Mouse (Mus musculus): ENCODE measurements around the gene Brwd1. TPM values are rescaled to one million over a fixed set of nuclear protein-coding genes. Genes with fewer than 3 reads are reported as not detected.

Gene Brwd1
- total and polyA plus RNA-seq, 3 experiments, result 4.3 to 8.1 (median 4.4) TPM

DNA sequence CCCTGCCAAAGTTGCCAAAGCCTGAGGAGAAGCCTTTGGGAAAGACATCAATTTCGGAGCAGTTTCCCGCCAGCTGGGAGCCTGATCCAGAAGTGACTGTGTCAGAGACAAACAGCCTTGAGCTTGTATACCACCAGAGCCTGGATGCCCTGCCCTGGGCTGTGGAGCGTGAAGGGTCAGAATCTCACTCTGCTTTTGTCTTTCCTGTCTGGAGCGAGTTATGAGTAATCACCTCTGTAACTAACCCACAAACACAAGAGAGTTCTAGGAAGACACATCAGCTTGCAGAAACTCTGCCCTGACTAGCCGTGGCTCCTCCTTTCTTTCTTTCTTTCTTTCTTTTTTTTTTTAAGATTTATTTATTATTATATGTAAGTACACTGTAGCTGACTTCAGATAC is 13.6 kb upstream of the Brwd1 start:
- dilution Hi-C loops (cut with MboI; ENCODE audit: extremely low pct_ligation_motif_present, extremely low pct_unique_long_range_greater_than_20kb, low sequenced_read_pairs), result no loop called here

DNA sequence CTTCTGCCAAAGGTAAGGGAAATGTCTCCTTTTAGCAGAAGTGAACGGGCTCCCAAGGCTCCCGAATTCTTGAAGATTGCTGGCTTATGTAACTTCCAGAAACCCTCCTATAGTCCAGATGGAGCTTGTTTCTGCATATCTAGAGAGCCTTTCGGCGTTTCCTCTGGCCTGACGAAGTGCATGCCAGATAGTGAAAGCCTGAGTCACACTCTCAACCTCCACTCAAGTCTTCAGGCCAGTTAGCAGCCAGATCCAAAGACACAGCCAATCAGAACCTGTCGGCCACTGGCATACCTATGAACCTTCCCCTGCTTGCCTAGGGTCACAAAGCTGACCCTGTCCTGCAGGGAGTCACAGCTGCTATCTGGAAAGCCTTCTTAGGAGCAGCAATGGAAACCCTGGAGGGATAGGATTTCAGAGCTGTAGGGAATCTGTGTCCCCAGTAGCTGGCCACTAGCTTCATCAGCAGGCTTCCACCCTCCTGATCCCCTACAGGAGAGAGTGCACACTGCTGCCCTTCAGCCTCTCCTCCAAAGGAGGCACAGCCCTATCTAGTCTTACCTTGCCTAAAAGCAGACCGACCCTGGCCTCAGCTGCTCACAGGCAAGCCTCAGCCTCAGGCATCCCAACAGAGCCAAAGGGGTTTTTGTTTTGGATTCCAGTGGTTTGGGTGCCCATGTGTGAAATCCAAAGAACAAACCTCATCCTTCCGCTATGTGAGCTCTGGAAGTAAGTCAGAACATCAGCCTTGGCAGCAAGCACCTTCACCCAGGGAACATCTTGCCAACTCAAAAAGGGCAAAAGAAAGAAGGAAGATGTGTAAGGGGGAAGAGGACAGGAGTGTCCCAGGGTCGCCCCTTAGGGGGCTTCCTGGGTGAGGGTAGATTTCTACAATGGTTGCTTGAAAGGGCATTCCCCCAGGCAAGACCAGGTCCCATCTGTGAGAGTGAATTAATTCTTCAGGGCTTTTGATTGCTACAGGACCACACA is 9.5 kb upstream of the Brwd1 start:
- Histone ChIP-seq H3K9me3 (replicated peaks; ENCODE audit: low read length) (peaks cover 7% of the 10 kb centered on the region), H3K9ac (ENCODE audit: insufficient read depth, low read depth) (no peak overlapping the region), H3K4me3 (replicated peaks in 1 of 3; ENCODE audit: low read depth in 2 of 3, low read length in 2 of 3, poor library complexity in 1 of 3) (no peak overlapping the region), H3K36me3 (replicated peaks in 1 of 2; ENCODE audit: control insufficient read depth in 1 of 2, insufficient read depth in 1 of 2, low read length in 1 of 2) (no peaks in the 10 kb centered on the region), H3K79me2 (replicated peaks; ENCODE audit: control insufficient read depth, extremely low read depth, insufficient read depth, poor library complexity, severe bottlenecking) (no peaks in the 10 kb centered on the region), H3K4me1 (ENCODE audit: control insufficient read depth in 1 of 2, insufficient read depth in 2 of 2) (peaks cover 0 to 9% of the 10 kb centered on the region in 2 experiments; a peak in 2 of 4 replicates), H3K27me3 (replicated peaks) (peaks cover 80% of the 10 kb centered on the region), H3K27ac (ENCODE audit: insufficient read depth, low read depth) (no peak overlapping the region), H3K4me2 (ENCODE audit: insufficient read depth, low read depth, poor library complexity, severe bottlenecking) (no peak overlapping the region)
- no peak for DNase-seq (ENCODE audit: extremely low read depth)
- in situ Hi-C loops (cut with MboI; ENCODE audit: low pct_ligation_motif_present, low pct_unique_long_range_greater_than_20kb, low sequenced_read_pairs) (no loop called here), dilution Hi-C loops (cut with MboI; ENCODE audit: extremely low pct_ligation_motif_present, extremely low pct_unique_long_range_greater_than_20kb, low sequenced_read_pairs) (no loop called here)
- TF ChIP-seq MAX (IDR thresholded peaks at IDR 0.05; ENCODE audit: low read length) (no peak), ETS1 (conservative IDR thresholded peaks at IDR 0.05; ENCODE audit: low read depth, low read length) (no peak), IRF4 (IDR thresholded peaks at IDR 0.05; ENCODE audit: low read depth, low read length) (no peak), NRF1 (IDR thresholded peaks at IDR 0.05; ENCODE audit: low read depth, low read length) (no peak), SMC3 (IDR thresholded peaks at IDR 0.05; ENCODE audit: low read depth, low read length) (no peak), EP300 (IDR thresholded peaks at IDR 0.05; ENCODE audit: low read length) (no peak), ZKSCAN1 (IDR thresholded peaks at IDR 0.05; ENCODE audit: borderline replicate concordance, low read depth, low read length) (no peak), SIN3A (IDR thresholded peaks at IDR 0.05; ENCODE audit: low read length) (no peak), PAX5 (IDR thresholded peaks at IDR 0.05; ENCODE audit: low read length) (no peak), MXI1 (IDR thresholded peaks at IDR 0.05; ENCODE audit: low read depth, low read length) (no peak)

More for the DNA sequence above, 13.6 kb upstream of the Brwd1 start:
- Histone ChIP-seq H3K4me1 (ENCODE audit: control insufficient read depth in 1 of 2, insufficient read depth in 2 of 2) (peaks cover 0 to 3% of the 10 kb centered on the region in 2 experiments; a peak in 1 of 4 replicates), H3K9me3 (replicated peaks; ENCODE audit: low read length) (peaks cover 9% of the 10 kb centered on the region), H3K27ac (ENCODE audit: insufficient read depth, low read depth) (no peak overlapping the region), H3K36me3 (replicated peaks in 1 of 2; ENCODE audit: control insufficient read depth in 1 of 2, insufficient read depth in 1 of 2, low read length in 1 of 2) (no peaks in the 10 kb centered on the region), H3K27me3 (replicated peaks) (peaks cover 68% of the 10 kb centered on the region), H3K9ac (ENCODE audit: insufficient read depth, low read depth) (no peak overlapping the region), H3K79me2 (replicated peaks; ENCODE audit: control insufficient read depth, extremely low read depth, insufficient read depth, poor library complexity, severe bottlenecking) (no peaks in the 10 kb centered on the region), H3K4me3 (replicated peaks in 1 of 3; ENCODE audit: low read depth in 2 of 3, low read length in 2 of 3, poor library complexity in 1 of 3) (no peak overlapping the region), H3K4me2 (ENCODE audit: insufficient read depth, low read depth, poor library complexity, severe bottlenecking) (no peak overlapping the region)
- in situ Hi-C loops (cut with MboI; ENCODE audit: low pct_ligation_motif_present, low pct_unique_long_range_greater_than_20kb, low sequenced_read_pairs), result no loop called here
- peak; percentile 41 for DNase-seq (ENCODE audit: extremely low read depth)
- TF ChIP-seq USF2 (conservative IDR thresholded peaks at IDR 0.05; ENCODE audit: low read depth, low read length) (no peak), NRF1 (IDR thresholded peaks at IDR 0.05; ENCODE audit: low read depth, low read length) (no peak), MAX (IDR thresholded peaks at IDR 0.05; ENCODE audit: low read length) (no peak), MYC (IDR thresholded peaks at IDR 0.05; ENCODE audit: low read depth, low read length) (no peak), CHD2 (IDR thresholded peaks at IDR 0.05; ENCODE audit: low read length) (no peak), NELFE (IDR thresholded peaks at IDR 0.05; ENCODE audit: low read depth, low read length) (no peak), ZMIZ1 (IDR thresholded peaks at IDR 0.05; ENCODE audit: low read depth, low read length) (no peak), ZC3H11A (IDR thresholded peaks at IDR 0.05; ENCODE audit: low read depth, low read length) (no peak), IRF4 (IDR thresholded peaks at IDR 0.05; ENCODE audit: low read depth, low read length) (peak; percentile 82), SMC3 (IDR thresholded peaks at IDR 0.05; ENCODE audit: low read depth, low read length) (no peak), JUND (conservative IDR thresholded peaks at IDR 0.05; ENCODE audit: low read depth, low read length) (peak; percentile 56; the same call in 1 of the 2 replicates), MAFK (IDR thresholded peaks at IDR 0.05; ENCODE audit: insufficient replicate concordance, low read length) (no peak), RCOR1 (conservative IDR thresholded peaks at IDR 0.05; ENCODE audit: low read depth, low read length) (no peak), BHLHE40 (IDR thresholded peaks at IDR 0.05; ENCODE audit: low read depth, low read length) (peak; percentile 61), TBP (conservative IDR thresholded peaks at IDR 0.05; ENCODE audit: low read depth, low read length) (no peak), JUN (IDR thresholded peaks at IDR 0.05; ENCODE audit: insufficient read depth, low read depth, low read length) (peak; percentile 36; the same call in 1 of the 2 replicates), ETS1 (conservative IDR thresholded peaks at IDR 0.05; ENCODE audit: low read depth, low read length) (no peak), ZNF384 (IDR thresholded peaks at IDR 0.05; ENCODE audit: low read depth, low read length) (no peak), EP300 (IDR thresholded peaks at IDR 0.05; ENCODE audit: low read length) (peak; percentile 67), GABPA (IDR thresholded peaks at IDR 0.05; ENCODE audit: insufficient replicate concordance, low read depth, low read length) (no peak), SIN3A (IDR thresholded peaks at IDR 0.05; ENCODE audit: low read length) (no peak), POLR2A (IDR thresholded peaks at IDR 0.05; ENCODE audit: low read depth, low read length) (no peak), UBTF (IDR thresholded peaks at IDR 0.05; ENCODE audit: low read depth, low read length) (no peak), ELF1 (IDR thresholded peaks at IDR 0.05; ENCODE audit: low read depth, low read length) (no peak), TCF12 (IDR thresholded peaks at IDR 0.05; ENCODE audit: low read depth, low read length) (0 out of 2 replicates have a peak, but pooled peaks have one; percentile 11), MEF2A (IDR thresholded peaks at IDR 0.05; ENCODE audit: borderline replicate concordance, low read depth, low read length) (0 out of 2 replicates have a peak, but pooled peaks have one; percentile 30), CHD1 (IDR thresholded peaks at IDR 0.05; ENCODE audit: low read depth, low read length) (no peak), ZKSCAN1 (IDR thresholded peaks at IDR 0.05; ENCODE audit: borderline replicate concordance, low read depth, low read length) (no peak), HCFC1 (IDR thresholded peaks at IDR 0.05; ENCODE audit: low read depth, low read length) (no peak), CTCF (conservative IDR thresholded peaks at IDR 0.05 in 1 of 2, IDR thresholded peaks at IDR 0.05 in 1 of 2; ENCODE audit: low read depth in 2 of 2, low read length in 2 of 2) (no peak), POLR2AphosphoS2 (IDR thresholded peaks at IDR 0.05; ENCODE audit: low read depth, low read length) (no peak), MAZ (IDR thresholded peaks at IDR 0.05; ENCODE audit: low read depth, low read length) (no peak), PAX5 (IDR thresholded peaks at IDR 0.05; ENCODE audit: low read length) (no peak), KAT2A (IDR thresholded peaks at IDR 0.05; ENCODE audit: insufficient replicate concordance, low read length) (no peak), USF1 (IDR thresholded peaks at IDR 0.05; ENCODE audit: low read depth, low read length) (no peak), E2F4 (IDR thresholded peaks at IDR 0.05; ENCODE audit: insufficient replicate concordance, low read depth, low read length) (0 out of 2 replicates have a peak, but pooled peaks have one; percentile 50), RAD21 (IDR thresholded peaks at IDR 0.05; ENCODE audit: low read depth, low read length) (no peak), MXI1 (IDR thresholded peaks at IDR 0.05; ENCODE audit: low read depth, low read length) (no peak)

All from CH12.LX (cell line).